Mouse (Mus musculus) forebrain, embryonic 12.5 days (tissue): Measurements from ENCODE around the gene Naa80. TPM values are rescaled to one million over a fixed set of nuclear protein-coding genes. Genes with fewer than 3 reads are reported as not detected.
A peak's percentile ranks its signal among the peaks of the same experiment; 100 is the strongest.

ENCODE experiments used
- ATAC-seq: fragments of 200-750 bp; cut with Nextera tagmentation; 2 replicates; pipeline ENCODE4 v1.8.0; 2017; ENCODE audit warnings: moderate TSS enrichment; ENCODE audit not compliant: low FRiP score
- H3K27ac ChIP-seq: fragments of 300-500 bp; sonication (generic); 2 replicates; pipeline ENCODE4 v1.5.1; 2016; ENCODE audit warnings: mild to moderate bottlenecking
- H3K27me3 ChIP-seq: fragments of 300-500 bp; sonication (generic); 2 replicates; pipeline ENCODE4 v1.6.1; 2016; ENCODE audit warnings: mild to moderate bottlenecking
- H3K36me3 ChIP-seq: fragments of 300-500 bp; sonication (generic); replicated peaks from 2 replicates; pipeline ENCODE4 v1.6.1; 2016; ENCODE audit warnings: mild to moderate bottlenecking
- H3K4me1 ChIP-seq: fragments of 300-500 bp; sonication (generic); 2 replicates; pipeline ENCODE4 v1.6.1; 2016
- H3K4me2 ChIP-seq: fragments of 300-500 bp; sonication (generic); 2 replicates; pipeline ENCODE4 v1.6.1; 2016; ENCODE audit warnings: mild to moderate bottlenecking, moderate library complexity
- H3K4me3 ChIP-seq: fragments of 300-500 bp; sonication (generic); replicated peaks from 2 replicates; pipeline ENCODE4 v1.5.1; 2016; ENCODE audit warnings: mild to moderate bottlenecking
- H3K9ac ChIP-seq: fragments of 300-500 bp; sonication (generic); 2 replicates; pipeline ENCODE4 v1.6.1; 2016; ENCODE audit warnings: mild to moderate bottlenecking
- H3K9me3 ChIP-seq: fragments of 300-500 bp; sonication (generic); 2 replicates; pipeline ENCODE4 v1.6.1; 2016
- WGBS: fragments of 180-500 bp; shearing (Covaris S2); methylation state at CpG from one replicate; pipeline ENCODE4 v1.1.7; 2016; 5-methylcytosine and 5-hydroxymethylcytosine counted together
- polyA plus RNA-seq: library from polyadenylated mRNA; unstranded; fragments of >200 nt; fragmentation: Nextera tagmentation; extraction: Ambion mirVana; gene quantifications from 2 replicates; pipeline ENCODE4 v1.2.1, GENCODE M21; 2016

Gene Naa80
- polyA plus RNA-seq, 1 experiment from 2014 or later: 14.2 TPM

- 81% methylated on average over 11 of the region's 11 CpGs for WGBS
- H3K36me3 ChIP-seq: peaks cover 46% of the 10 kb centered on the region
These were observed 14.7 kb downstream of the Naa80 start for GRCm38 (mm10) chr9:107593101-107593976.

GRCm38 (mm10) chr9:107594281-107595062 is 15.8 kb downstream of the Naa80 start:
- no peaks in the 10 kb centered on the region for H3K4me1 ChIP-seq
- no peak overlapping the region for H3K9ac ChIP-seq
- no peak for ATAC-seq
- WGBS: 78% methylated on average over 8 of the region's 8 CpGs
- peaks cover 46% of the 10 kb centered on the region for H3K36me3 ChIP-seq
- H3K27me3 ChIP-seq: 0 out of 2 replicates have a peak, but pooled peaks cover 5% of the 10 kb centered on the region
- no peak overlapping the region for H3K27ac ChIP-seq
- no peak overlapping the region for H3K4me3 ChIP-seq
- H3K9me3 ChIP-seq: no peaks in the 10 kb centered on the region
- H3K4me2 ChIP-seq: no peak overlapping the region

More at GRCm38 (mm10) chr9:107593101-107593976, 14.7 kb downstream of the Naa80 start:
- no peaks in the 10 kb centered on the region for H3K27me3 ChIP-seq
- no peak overlapping the region for H3K27ac ChIP-seq
- no peak for ATAC-seq
- no peak overlapping the region for H3K4me3 ChIP-seq
- H3K4me2 ChIP-seq: no peak overlapping the region
- peaks cover 7% of the 10 kb centered on the region for H3K4me1 ChIP-seq
- H3K9me3 ChIP-seq: no peaks in the 10 kb centered on the region
- no peak overlapping the region for H3K9ac ChIP-seq

GRCm38 (mm10) chr9:107596619-107597569 is 18.2 kb downstream of the Naa80 start:
- Histone ChIP-seq H3K27ac (no peak overlapping the region), H3K4me2 (no peak overlapping the region), H3K9ac (no peak overlapping the region), H3K36me3 (peaks cover 24% of the 10 kb centered on the region), H3K9me3 (no peaks in the 10 kb centered on the region), H3K4me1 (no peaks in the 10 kb centered on the region), H3K4me3 (no peak overlapping the region), H3K27me3 (peaks cover 8% of the 10 kb centered on the region; the same call in 1 of the 2 replicates)
- ATAC-seq: no peak
- 91% methylated on average over 11 of the region's 11 CpGs for WGBS

- Histone ChIP-seq H3K4me1 (peaks cover 7% of the 10 kb centered on the region), H3K9me3 (no peaks in the 10 kb centered on the region), H3K36me3 (peaks cover 9% of the 10 kb centered on the region), H3K4me3 (no peak overlapping the region), H3K9ac (no peak overlapping the region), H3K4me2 (no peak overlapping the region), H3K27ac (no peak overlapping the region), H3K27me3 (peaks cover 8% of the 10 kb centered on the region; the same call in 1 of the 2 replicates)
- no peak for ATAC-seq
- 90% methylated on average over 5 of the region's 5 CpGs for WGBS
These were observed 19.7 kb downstream of the Naa80 start for GRCm38 (mm10) chr9:107598385-107598784.

- H3K4me2 ChIP-seq: no peak overlapping the region
- WGBS: 91% methylated on average over 9 of the region's 9 CpGs
- no peak overlapping the region for H3K9ac ChIP-seq
- ATAC-seq: no peak
- no peak overlapping the region for H3K4me3 ChIP-seq
- H3K27me3 ChIP-seq: peaks cover 8% of the 10 kb centered on the region; the same call in 1 of the 2 replicates
- H3K4me1 ChIP-seq: peaks cover 10% of the 10 kb centered on the region
- no peak overlapping the region for H3K27ac ChIP-seq
- no peaks in the 10 kb centered on the region for H3K36me3 ChIP-seq
- no peaks in the 10 kb centered on the region for H3K9me3 ChIP-seq
These were observed 20.7 kb downstream of the Naa80 start for GRCm38 (mm10) chr9:107599433-107599832.

- ATAC-seq: no peak
- 72% methylated on average over 14 of the region's 14 CpGs for WGBS
These were observed 21.2 kb downstream of the Naa80 start for GRCm38 (mm10) chr9:107599842-107600241.

GRCm38 (mm10) chr9:107600745-107601144 is 22.1 kb downstream of the Naa80 start:
- 84% methylated on average over 12 of the region's 12 CpGs for WGBS

More at GRCm38 (mm10) chr9:107599842-107600241, 21.2 kb downstream of the Naa80 start:
- H3K9ac ChIP-seq: no peak overlapping the region; the same call in 1 of the 2 replicates
- H3K4me1 ChIP-seq: peaks cover 14% of the 10 kb centered on the region
- H3K27ac ChIP-seq: no peak overlapping the region
- H3K9me3 ChIP-seq: no peaks in the 10 kb centered on the region
- H3K4me2 ChIP-seq: no peak overlapping the region
- peaks cover 8% of the 10 kb centered on the region; the same call in 1 of the 2 replicates for H3K27me3 ChIP-seq
- no peak overlapping the region for H3K4me3 ChIP-seq
- no peaks in the 10 kb centered on the region for H3K36me3 ChIP-seq

GRCm38 (mm10) chr9:107601275-107601674 is 22.6 kb downstream of the Naa80 start:
- no peak overlapping the region for H3K4me2 ChIP-seq
- H3K4me3 ChIP-seq: no peak overlapping the region
- H3K9me3 ChIP-seq: no peaks in the 10 kb centered on the region
- H3K4me1 ChIP-seq: peaks cover 21% of the 10 kb centered on the region
- H3K27ac ChIP-seq: no peak overlapping the region
- 91% methylated on average over 11 of the region's 11 CpGs for WGBS
- no peak for ATAC-seq
- H3K9ac ChIP-seq: no peak overlapping the region
- no peaks in the 10 kb centered on the region for H3K36me3 ChIP-seq
- peaks cover 8% of the 10 kb centered on the region; the same call in 1 of the 2 replicates for H3K27me3 ChIP-seq

More at GRCm38 (mm10) chr9:107600745-107601144, 22.1 kb downstream of the Naa80 start:
- H3K4me2 ChIP-seq: no peak overlapping the region
- no peak overlapping the region for H3K27ac ChIP-seq
- no peak overlapping the region for H3K4me3 ChIP-seq
- H3K9ac ChIP-seq: no peak overlapping the region
- no peak for ATAC-seq
- peaks cover 21% of the 10 kb centered on the region for H3K4me1 ChIP-seq
- peaks cover 8% of the 10 kb centered on the region; the same call in 1 of the 2 replicates for H3K27me3 ChIP-seq
- no peaks in the 10 kb centered on the region for H3K9me3 ChIP-seq
- no peaks in the 10 kb centered on the region for H3K36me3 ChIP-seq

GRCm38 (mm10) chr9:107602068-107602648 is 23.5 kb downstream of the Naa80 start:
- peak; percentile 74 for ATAC-seq
- H3K27me3 ChIP-seq: peaks cover 8% of the 10 kb centered on the region; the same call in 1 of the 2 replicates
- H3K4me1 ChIP-seq: peaks cover 29% of the 10 kb centered on the region
- no peak overlapping the region for H3K4me2 ChIP-seq
- H3K27ac ChIP-seq: no peak overlapping the region
- 13% methylated on average over 10 of the region's 10 CpGs for WGBS
- no peak overlapping the region for H3K9ac ChIP-seq
- no peak overlapping the region for H3K4me3 ChIP-seq
- no peaks in the 10 kb centered on the region for H3K9me3 ChIP-seq
- H3K36me3 ChIP-seq: no peaks in the 10 kb centered on the region

- WGBS: 80% methylated on average over 6 of the region's 6 CpGs
- no peak overlapping the region for H3K27ac ChIP-seq
- no peak overlapping the region for H3K4me2 ChIP-seq
- no peak for ATAC-seq
- H3K9ac ChIP-seq: no peak overlapping the region
- H3K36me3 ChIP-seq: no peaks in the 10 kb centered on the region
- H3K4me3 ChIP-seq: no peak overlapping the region
- H3K9me3 ChIP-seq: no peaks in the 10 kb centered on the region
- H3K4me1 ChIP-seq: peaks cover 38% of the 10 kb centered on the region
- peaks cover 8% of the 10 kb centered on the region; the same call in 1 of the 2 replicates for H3K27me3 ChIP-seq
These were observed 24.6 kb downstream of the Naa80 start for GRCm38 (mm10) chr9:107603251-107603650.
